Mouse (Mus musculus): ENCODE results near the gene Fam43a. TPM values are rescaled to one million over a fixed set of nuclear protein-coding genes. Genes with fewer than 3 reads are reported as not detected.

Fam43a gene
- polyA plus RNA-seq, 1 experiment from 2014 or later: 8.5 TPM

DNA sequence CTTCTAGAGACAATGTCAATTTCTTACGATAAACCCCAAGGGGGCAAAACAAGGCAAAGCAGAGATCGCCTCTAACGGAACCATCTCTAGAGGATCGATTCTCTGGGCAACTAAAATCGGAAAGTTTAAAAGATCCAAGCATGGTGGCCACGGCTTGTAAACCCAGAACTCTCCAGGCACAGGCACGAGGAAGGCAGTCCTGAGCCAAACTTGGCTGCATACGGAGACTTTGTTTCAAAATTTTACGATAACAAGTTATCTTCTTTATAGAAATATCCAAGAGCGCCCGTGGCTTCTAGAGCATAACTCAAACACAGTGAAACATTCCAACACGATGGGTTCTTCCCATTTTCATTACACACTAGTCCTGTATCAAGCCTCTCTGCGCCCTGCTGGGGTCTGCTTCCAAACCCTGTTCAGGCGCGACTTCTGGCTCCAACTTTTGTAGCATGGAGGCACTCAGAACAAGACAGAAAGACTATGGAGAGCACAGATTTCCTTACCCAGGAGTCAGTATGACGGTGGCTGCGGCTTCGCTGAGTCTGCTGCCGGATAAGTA, 12.5 kb upstream of the Fam43a start:
- H3K36me3 ChIP-seq (ENCODE audit: control insufficient read depth, insufficient read depth, low read length): peaks cover 37% of the 10 kb centered on the region
- H3K4me2 ChIP-seq (ENCODE audit: low read length): peak overlapping the region; percentile 98
- peaks cover 0 to 9% of the 10 kb centered on the region in 2 experiments; a peak in 2 of 4 replicates for H3K4me1 ChIP-seq (ENCODE audit: control insufficient read depth in 2 of 2, insufficient read depth in 2 of 2, low read length in 2 of 2)
- 2% methylated on average over 19 of the region's 19 CpGs for WGBS
- H3K9ac ChIP-seq (ENCODE audit: low read length): peak overlapping the region; percentile 78
- peak overlapping the region; percentile 56 to 64; a peak in 3 of 4 replicates for H3K27ac ChIP-seq (replicated peaks in 1 of 2; ENCODE audit: control insufficient read depth in 1 of 2, insufficient read depth in 1 of 2, low read depth in 2 of 2, low read length in 2 of 2)
- no peaks in the 10 kb centered on the region for H3K9me3 ChIP-seq (ENCODE audit: control insufficient read depth, low read length)
- peak overlapping the region; percentile 63 to 92 for H3K4me3 ChIP-seq (ENCODE audit: control insufficient read depth in 1 of 2, insufficient read depth in 1 of 2, low read depth in 1 of 2, low read length in 2 of 2)
- ATAC-seq (ENCODE audit: insufficient number of reproducible peaks, insufficient read depth, low FRiP score, low read depth): no peak
- no peaks in the 10 kb centered on the region for H3K27me3 ChIP-seq (ENCODE audit: control insufficient read depth, insufficient read depth, low read length)

GRCm38 (mm10) chr16:30587494-30588327, 11.8 kb upstream of the Fam43a start, which contains the start of gene Lsg1:
Gene Lsg1, minus strand, starts transcription at chr16:30587592.
- Histone ChIP-seq H3K4me1 (ENCODE audit: control insufficient read depth in 2 of 2, insufficient read depth in 2 of 2, low read length in 2 of 2) (peaks cover 0 to 9% of the 10 kb centered on the region in 2 experiments; a peak in 2 of 4 replicates), H3K4me2 (ENCODE audit: low read length) (peak within 1 kb of the TSS; percentile 98), H3K27me3 (ENCODE audit: control insufficient read depth, insufficient read depth, low read length) (no peaks in the 10 kb centered on the region), H3K27ac (replicated peaks in 1 of 2; ENCODE audit: control insufficient read depth in 1 of 2, insufficient read depth in 1 of 2, low read depth in 2 of 2, low read length in 2 of 2) (peak within 1 kb of the TSS; percentile 56 to 64), H3K9me3 (ENCODE audit: control insufficient read depth, low read length) (no peaks in the 10 kb centered on the region), H3K36me3 (ENCODE audit: control insufficient read depth, insufficient read depth, low read length) (peaks cover 30% of the 10 kb centered on the region), H3K4me3 (ENCODE audit: control insufficient read depth in 1 of 2, insufficient read depth in 1 of 2, low read depth in 1 of 2, low read length in 2 of 2) (peak within 1 kb of the TSS; percentile 63 to 92), H3K9ac (ENCODE audit: low read length) (peak within 1 kb of the TSS; percentile 78)
- WGBS: 4% methylated on average over 35 of the region's 35 CpGs
- ATAC-seq (ENCODE audit: insufficient number of reproducible peaks, insufficient read depth, low FRiP score, low read depth): peak; percentile 91

DNA sequence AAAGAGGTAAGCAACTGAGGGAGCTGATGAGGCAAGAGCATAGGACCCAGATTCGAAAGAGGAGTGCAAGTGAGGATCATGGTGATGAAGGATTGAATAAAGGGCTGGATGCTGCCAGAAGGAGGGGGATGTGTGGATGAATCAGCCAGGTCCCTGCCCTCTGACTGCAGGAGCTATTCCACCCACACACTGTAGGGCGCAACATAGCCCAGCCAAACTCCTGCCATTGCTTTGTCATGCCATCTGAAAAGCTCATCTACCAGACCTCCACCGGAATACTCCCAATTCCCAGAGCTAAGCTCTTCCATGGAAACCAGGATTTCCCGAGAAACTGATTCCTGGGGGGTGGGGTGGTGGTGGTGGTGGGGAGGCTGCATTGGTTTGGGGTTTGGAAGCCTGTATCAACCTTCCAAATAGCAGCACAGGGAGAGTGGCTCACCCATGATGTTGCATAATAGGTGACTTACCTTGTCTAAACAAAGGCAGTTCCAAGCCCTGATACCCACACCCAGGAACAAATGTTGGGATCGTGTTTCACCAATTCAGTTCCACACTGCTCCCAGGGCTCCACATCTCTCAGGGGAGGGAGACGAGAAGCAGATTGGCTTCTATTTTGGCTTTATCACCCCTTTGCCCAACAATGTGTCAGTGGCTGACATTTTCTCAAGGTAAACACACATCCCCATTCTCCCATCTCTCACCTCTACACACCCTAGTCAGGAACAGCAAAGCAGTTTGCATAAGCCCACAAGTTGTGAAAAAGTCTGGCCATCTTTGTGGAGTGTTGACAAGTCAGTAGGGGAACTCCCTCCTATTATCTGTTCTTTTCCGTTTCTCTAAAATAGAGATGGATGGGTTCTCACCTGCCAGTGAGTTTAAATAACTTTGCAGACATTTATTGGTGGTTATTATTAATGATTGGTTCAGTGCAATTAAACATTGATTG, 9.0 kb upstream of the Fam43a start:
- Histone ChIP-seq H3K36me3 (ENCODE audit: control insufficient read depth, insufficient read depth, low read length) (peaks cover 1% of the 10 kb centered on the region), H3K27ac (replicated peaks in 1 of 2; ENCODE audit: control insufficient read depth in 1 of 2, insufficient read depth in 1 of 2, low read depth in 2 of 2, low read length in 2 of 2) (no peak overlapping the region), H3K9me3 (ENCODE audit: control insufficient read depth, low read length) (no peaks in the 10 kb centered on the region), H3K4me1 (ENCODE audit: control insufficient read depth in 2 of 2, insufficient read depth in 2 of 2, low read length in 2 of 2) (peaks cover 0 to 9% of the 10 kb centered on the region in 2 experiments; a peak in 2 of 4 replicates), H3K27me3 (ENCODE audit: control insufficient read depth, insufficient read depth, low read length) (no peaks in the 10 kb centered on the region), H3K4me2 (ENCODE audit: low read length) (no peak overlapping the region), H3K9ac (ENCODE audit: low read length) (no peak overlapping the region), H3K4me3 (ENCODE audit: control insufficient read depth in 1 of 2, insufficient read depth in 1 of 2, low read depth in 1 of 2, low read length in 2 of 2) (no peak overlapping the region)
- WGBS: 30% methylated on average over 7 of the region's 7 CpGs
- no peak for ATAC-seq (ENCODE audit: insufficient number of reproducible peaks, insufficient read depth, low FRiP score, low read depth)

- Histone ChIP-seq H3K4me1 (ENCODE audit: control insufficient read depth in 2 of 2, insufficient read depth in 2 of 2, low read length in 2 of 2) (peaks cover 4 to 5% of the 10 kb centered on the region in 2 experiments; a peak in 2 of 4 replicates), H3K27ac (replicated peaks in 1 of 2; ENCODE audit: control insufficient read depth in 1 of 2, insufficient read depth in 1 of 2, low read depth in 2 of 2, low read length in 2 of 2) (no peak overlapping the region), H3K36me3 (ENCODE audit: control insufficient read depth, insufficient read depth, low read length) (no peaks in the 10 kb centered on the region), H3K4me3 (ENCODE audit: control insufficient read depth in 1 of 2, insufficient read depth in 1 of 2, low read depth in 1 of 2, low read length in 2 of 2) (no peak overlapping the region), H3K9me3 (ENCODE audit: control insufficient read depth, low read length) (no peaks in the 10 kb centered on the region), H3K27me3 (ENCODE audit: control insufficient read depth, insufficient read depth, low read length) (no peaks in the 10 kb centered on the region), H3K4me2 (ENCODE audit: low read length) (no peak overlapping the region), H3K9ac (ENCODE audit: low read length) (no peak overlapping the region)
- 33% methylated on average over 3 of the region's 3 CpGs for WGBS
- ATAC-seq (ENCODE audit: insufficient number of reproducible peaks, insufficient read depth, low FRiP score, low read depth): no peak
These were observed 7.5 kb upstream of the Fam43a start for GRCm38 (mm10) chr16:30591990-30592389.

- no peak for ATAC-seq (ENCODE audit: insufficient number of reproducible peaks, insufficient read depth, low FRiP score, low read depth)
- no peaks in the 10 kb centered on the region for H3K9me3 ChIP-seq (ENCODE audit: control insufficient read depth, low read length)
- peaks cover 8% of the 10 kb centered on the region in 2 experiments; a peak in 3 of 4 replicates for H3K4me1 ChIP-seq (ENCODE audit: control insufficient read depth in 2 of 2, insufficient read depth in 2 of 2, low read length in 2 of 2)
- no peak overlapping the region for H3K4me3 ChIP-seq (ENCODE audit: control insufficient read depth in 1 of 2, insufficient read depth in 1 of 2, low read depth in 1 of 2, low read length in 2 of 2)
- H3K36me3 ChIP-seq (ENCODE audit: control insufficient read depth, insufficient read depth, low read length): no peaks in the 10 kb centered on the region
- H3K4me2 ChIP-seq (ENCODE audit: low read length): no peak overlapping the region
- H3K9ac ChIP-seq (ENCODE audit: low read length): no peak overlapping the region
- 52% methylated on average over 3 of the region's 3 CpGs for WGBS
- no peaks in the 10 kb centered on the region for H3K27me3 ChIP-seq (ENCODE audit: control insufficient read depth, insufficient read depth, low read length)
- no peak overlapping the region for H3K27ac ChIP-seq (replicated peaks in 1 of 2; ENCODE audit: control insufficient read depth in 1 of 2, insufficient read depth in 1 of 2, low read depth in 2 of 2, low read length in 2 of 2)
These were observed 4.2 kb upstream of the Fam43a start for GRCm38 (mm10) chr16:30595356-30595755.

DNA sequence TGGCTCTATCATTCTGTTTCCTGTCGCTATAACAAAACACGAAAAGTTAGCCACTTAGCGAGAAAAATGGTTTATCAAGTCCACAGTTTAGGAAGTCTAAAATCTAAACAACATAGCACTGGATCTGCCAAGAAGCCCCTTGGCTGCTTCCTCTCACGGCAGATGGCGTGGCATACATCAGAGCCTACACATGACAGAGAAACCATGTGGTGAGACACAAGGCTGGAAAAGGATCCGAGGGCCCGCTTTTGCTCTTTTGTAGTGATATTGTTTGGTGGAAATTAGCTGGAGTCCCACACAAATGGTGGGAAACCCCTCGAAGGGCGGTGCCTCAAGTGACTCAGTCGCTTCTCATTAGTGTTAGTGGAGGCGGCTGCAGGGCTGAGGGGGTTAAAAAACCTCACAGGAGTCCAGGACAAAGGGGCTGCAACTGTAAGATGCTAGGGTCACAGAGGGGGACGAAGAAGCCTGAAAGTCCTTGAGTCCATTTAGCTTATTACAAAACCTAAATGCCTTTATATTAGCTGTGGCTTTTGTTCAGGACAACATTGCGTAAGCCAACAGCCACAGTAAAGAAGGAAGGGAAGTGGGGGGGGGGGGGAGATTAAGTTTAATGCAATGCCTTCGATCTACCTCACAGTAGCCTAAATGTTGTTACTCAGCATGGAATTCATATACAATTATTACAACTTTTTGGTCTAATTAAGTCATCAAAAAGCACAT, 3.5 kb upstream of the Fam43a start:
- ATAC-seq (ENCODE audit: insufficient number of reproducible peaks, insufficient read depth, low FRiP score, low read depth): no peak
- H3K36me3 ChIP-seq (ENCODE audit: control insufficient read depth, insufficient read depth, low read length): 0 out of 2 replicates have a peak, but pooled peaks cover 1% of the 10 kb centered on the region
- peaks cover 11% of the 10 kb centered on the region in 2 experiments for H3K4me1 ChIP-seq (ENCODE audit: control insufficient read depth in 2 of 2, insufficient read depth in 2 of 2, low read length in 2 of 2)
- no peak overlapping the region for H3K4me2 ChIP-seq (ENCODE audit: low read length)
- H3K9ac ChIP-seq (ENCODE audit: low read length): no peak overlapping the region
- H3K9me3 ChIP-seq (ENCODE audit: control insufficient read depth, low read length): no peaks in the 10 kb centered on the region
- H3K4me3 ChIP-seq (ENCODE audit: control insufficient read depth in 1 of 2, insufficient read depth in 1 of 2, low read depth in 1 of 2, low read length in 2 of 2): no peak overlapping the region
- no peaks in the 10 kb centered on the region for H3K27me3 ChIP-seq (ENCODE audit: control insufficient read depth, insufficient read depth, low read length)
- no peak overlapping the region for H3K27ac ChIP-seq (replicated peaks in 1 of 2; ENCODE audit: control insufficient read depth in 1 of 2, insufficient read depth in 1 of 2, low read depth in 2 of 2, low read length in 2 of 2)
- 65% methylated on average over 14 of the region's 14 CpGs for WGBS
